Comparison of ENCODE assay signal across 17 mouse cellular contexts in the genomic region with DNA sequence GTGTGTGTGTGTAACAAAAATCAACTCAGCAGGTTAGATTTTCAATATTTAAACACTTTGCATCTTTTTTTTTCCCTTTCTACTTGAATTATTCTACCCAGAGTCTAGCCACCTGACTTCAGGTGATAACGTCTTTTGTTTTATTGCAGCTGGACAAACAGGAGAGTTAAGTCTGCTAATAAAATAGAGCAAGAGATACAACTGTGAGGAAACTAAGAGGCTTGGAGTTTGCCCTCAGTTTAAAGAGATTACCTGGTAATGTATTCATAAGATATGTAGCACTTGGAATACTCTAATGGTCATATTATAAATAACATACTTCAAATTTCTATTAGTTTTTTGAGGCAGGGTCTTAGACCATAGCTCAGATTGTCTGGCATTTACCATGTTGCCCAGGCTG.
"Had no signal": no experiment of that assay in that cellular context is flagged by ENCODE, and none has a peak within 500 bp of the region (broad histone marks: within the 10 kb centered on the region; RNA-seq: fewer than 3 reads in every experiment).

No protein-coding gene starts in this region.

- H3K27ac ChIP-seq: neural tube, embryonic 12.5 days; neural tube, embryonic 13.5 days; neural tube, embryonic 15.5 days; stomach, embryonic 15.5 days; stomach, postnatal 0 days had no signal

- H3K4me2 ChIP-seq: neural tube, embryonic 12.5 days; neural tube, embryonic 13.5 days; neural tube, embryonic 15.5 days; stomach, embryonic 15.5 days had no signal

- H3K4me1 ChIP-seq: neural tube, embryonic 12.5 days; neural tube, embryonic 13.5 days; neural tube, embryonic 15.5 days; stomach, embryonic 15.5 days had no signal

- H3K9ac ChIP-seq: neural tube, embryonic 12.5 days; neural tube, embryonic 13.5 days; neural tube, embryonic 15.5 days; stomach, embryonic 15.5 days had no signal

- H3K36me3 ChIP-seq: neural tube, embryonic 12.5 days; neural tube, embryonic 13.5 days; neural tube, embryonic 15.5 days; stomach, embryonic 15.5 days had no signal

- H3K9me3 ChIP-seq: neural tube, embryonic 12.5 days; neural tube, embryonic 13.5 days; neural tube, embryonic 15.5 days; stomach, embryonic 15.5 days had no signal

- H3K4me3 ChIP-seq: neural tube, embryonic 12.5 days; neural tube, embryonic 13.5 days; neural tube, embryonic 15.5 days; stomach, embryonic 15.5 days had no signal

- H3K27me3 ChIP-seq: neural tube, embryonic 12.5 days; neural tube, embryonic 13.5 days; neural tube, embryonic 15.5 days; stomach, embryonic 15.5 days had no signal

- DNase-seq: retina, postnatal 1 day; right cerebral cortex, adult 18-20 months; right cerebral cortex, postnatal 14 days; right cerebral cortex, postnatal 25 days; right cerebral cortex, postnatal 4 days; spleen, adult 18-20 months; thymus, adult 18-20 months; thymus, adult 2 months; thymus, postnatal 14 days; thymus, postnatal 25 days; thymus, postnatal 36 days; thymus, postnatal 4 days had no signal
